Comparison of ENCODE assay signal across 11 mouse cellular contexts in the genomic region with DNA sequence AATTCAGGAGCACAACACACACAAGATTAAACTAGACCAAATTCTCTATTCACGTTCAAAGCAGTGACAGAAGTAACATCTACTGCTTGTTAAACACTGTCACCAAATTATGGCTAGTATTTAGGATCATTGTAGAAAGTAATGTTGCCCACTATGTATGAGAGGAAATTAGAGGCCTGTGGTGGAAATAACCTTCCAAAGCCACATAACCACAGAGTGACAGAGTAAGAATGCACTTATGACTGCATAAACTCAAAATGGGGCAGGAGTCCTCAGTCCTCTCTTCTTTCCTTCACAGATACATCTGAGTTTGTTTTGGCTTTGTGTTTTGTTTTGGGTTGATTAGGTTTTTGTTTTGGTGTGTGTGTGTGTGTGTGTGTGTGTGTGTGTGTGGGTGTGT.
"Had no signal": no experiment of that assay in that cellular context is flagged by ENCODE, and none has a peak within 500 bp of the region (broad histone marks: within the 10 kb centered on the region; RNA-seq: fewer than 3 reads in every experiment).

No protein-coding gene starts in this region.

- H3K36me3 ChIP-seq: limb, embryonic 10.5 days; midbrain, embryonic 10.5 days; neural tube, embryonic 12.5 days had no signal

- DNase-seq: kidney, adult 18-20 months; kidney, postnatal 25 days; lung, adult 18-20 months; lung, postnatal 36 days; midbrain, embryonic 14.5 days; thymus, postnatal 4 days had no signal

- H3K27ac ChIP-seq: left cerebral cortex, adult 2 months; limb, embryonic 10.5 days; midbrain, embryonic 10.5 days; neural tube, embryonic 12.5 days; stomach, postnatal 0 days had no signal

- H3K9ac ChIP-seq: neural tube, embryonic 12.5 days had no signal

- H3K27me3 ChIP-seq: neural tube, embryonic 12.5 days had no signal

- H3K4me3 ChIP-seq: left cerebral cortex, adult 2 months; limb, embryonic 10.5 days; midbrain, embryonic 10.5 days; neural tube, embryonic 12.5 days had no signal

- H3K4me2 ChIP-seq: neural tube, embryonic 12.5 days had no signal

- H3K9me3 ChIP-seq: limb, embryonic 10.5 days; midbrain, embryonic 10.5 days; neural tube, embryonic 12.5 days had no signal

- H3K4me1 ChIP-seq: limb, embryonic 10.5 days; neural tube, embryonic 12.5 days had no signal
